In genomic region chr13:103107362-103107761, GRCm38 (mm10) we compare ENCODE assay signal across 28 mouse cellular contexts.
"Had no signal": no experiment of that assay in that cellular context is flagged by ENCODE, and none has a peak within 500 bp of the region (broad histone marks: within the 10 kb centered on the region; RNA-seq: fewer than 3 reads in every experiment).

No protein-coding gene starts in this region.

- H3K4me3 ChIP-seq: left cerebral cortex, adult 2 months; limb, embryonic 10.5 days; limb, embryonic 12.5 days; limb, embryonic 13.5 days; limb, embryonic 15.5 days; liver, embryonic 12.5 days; liver, embryonic 13.5 days; liver, embryonic 15.5 days; lung, embryonic 15.5 days; megakaryocyte, embryonic 14.5 days; midbrain, embryonic 10.5 days; midbrain, embryonic 12.5 days; midbrain, embryonic 13.5 days; midbrain, embryonic 15.5 days; myocyte had no signal

- H3K27ac ChIP-seq: left cerebral cortex, adult 2 months; limb, embryonic 10.5 days; limb, embryonic 12.5 days; limb, embryonic 13.5 days; limb, embryonic 15.5 days; liver, embryonic 12.5 days; liver, embryonic 13.5 days; liver, embryonic 14.5 days; liver, embryonic 15.5 days; lung, embryonic 15.5 days; macrophage; midbrain, embryonic 10.5 days; midbrain, embryonic 12.5 days; midbrain, embryonic 13.5 days; midbrain, embryonic 15.5 days had no signal

- DNase-seq: left cerebral cortex, postnatal 4 days; liver; liver, embryonic 13.5 days; liver, postnatal 0 days; lung, adult 18-20 months; lung, adult 2 months; lung, embryonic 14.5 days; lung, postnatal 10 days; lung, postnatal 14 days; lung, postnatal 36 days; lung, postnatal 4 days; midbrain, embryonic 14.5 days had no signal

- H3K36me3 ChIP-seq: limb, embryonic 10.5 days; limb, embryonic 12.5 days; limb, embryonic 13.5 days; limb, embryonic 15.5 days; liver, embryonic 12.5 days; liver, embryonic 13.5 days; liver, embryonic 15.5 days; lung, embryonic 15.5 days; midbrain, embryonic 10.5 days; midbrain, embryonic 12.5 days; midbrain, embryonic 13.5 days; midbrain, embryonic 15.5 days had no signal

- H3K9ac ChIP-seq: limb, embryonic 12.5 days; limb, embryonic 13.5 days; limb, embryonic 15.5 days; liver, embryonic 12.5 days; liver, embryonic 13.5 days; liver, embryonic 14.5 days; liver, embryonic 15.5 days; liver, postnatal 0 days; lung, embryonic 14.5 days; lung, embryonic 15.5 days; midbrain, embryonic 12.5 days; midbrain, embryonic 13.5 days; midbrain, embryonic 15.5 days had no signal

- H3K4me1 ChIP-seq: liver, embryonic 12.5 days; liver, embryonic 13.5 days; liver, embryonic 15.5 days had no signal

- H3K27me3 ChIP-seq: limb, embryonic 12.5 days; limb, embryonic 15.5 days; liver, embryonic 12.5 days; liver, embryonic 13.5 days; liver, embryonic 15.5 days; lung, embryonic 15.5 days; midbrain, embryonic 15.5 days had no signal
